Mouse (Mus musculus): ENCODE measurements around the gene Irs2.

- TF ChIP-seq CTCF (IDR thresholded peaks at IDR 0.05; ENCODE audit: borderline replicate concordance, extremely low read depth, insufficient read depth, insufficient read length), result no peak
- no peak for TF ChIP-seq POLR2A (IDR thresholded peaks at IDR 0.05; ENCODE audit: borderline replicate concordance, extremely low read depth, insufficient read depth, insufficient read length, poor library complexity, severe bottlenecking)
Observed at GRCm38 (mm10) chr8:10965401-10966117, 42.7 kb downstream of the Irs2 start.
